Mouse (Mus musculus) monocyte, adult 5-6 weeks (primary cell): ENCODE data around the gene Dap. TPM values are rescaled to one million over a fixed set of nuclear protein-coding genes. Genes with fewer than 3 reads are reported as not detected.

ENCODE experiments used
- ATAC-seq: fragments of 153-309, 156-312 bp; replicated peaks from 2 replicates; pipeline ENCODE4 v1.8.0; 2017; ENCODE audit warnings: mild to moderate bottlenecking; ENCODE audit not compliant: low TSS enrichment, insufficient number of reproducible peaks, severe bottlenecking, poor library complexity, low FRiP score
- total RNA-seq: library from RNA; stranded (forward); fragments of 200-1000, 200-491, 200-594 nt; gene quantifications from 3 replicates; pipeline ENCODE4 v1.2.3, GENCODE M21; 2017

Gene Dap
- total RNA-seq, 1 experiment from 2014 or later: 32.1 TPM

DNA sequence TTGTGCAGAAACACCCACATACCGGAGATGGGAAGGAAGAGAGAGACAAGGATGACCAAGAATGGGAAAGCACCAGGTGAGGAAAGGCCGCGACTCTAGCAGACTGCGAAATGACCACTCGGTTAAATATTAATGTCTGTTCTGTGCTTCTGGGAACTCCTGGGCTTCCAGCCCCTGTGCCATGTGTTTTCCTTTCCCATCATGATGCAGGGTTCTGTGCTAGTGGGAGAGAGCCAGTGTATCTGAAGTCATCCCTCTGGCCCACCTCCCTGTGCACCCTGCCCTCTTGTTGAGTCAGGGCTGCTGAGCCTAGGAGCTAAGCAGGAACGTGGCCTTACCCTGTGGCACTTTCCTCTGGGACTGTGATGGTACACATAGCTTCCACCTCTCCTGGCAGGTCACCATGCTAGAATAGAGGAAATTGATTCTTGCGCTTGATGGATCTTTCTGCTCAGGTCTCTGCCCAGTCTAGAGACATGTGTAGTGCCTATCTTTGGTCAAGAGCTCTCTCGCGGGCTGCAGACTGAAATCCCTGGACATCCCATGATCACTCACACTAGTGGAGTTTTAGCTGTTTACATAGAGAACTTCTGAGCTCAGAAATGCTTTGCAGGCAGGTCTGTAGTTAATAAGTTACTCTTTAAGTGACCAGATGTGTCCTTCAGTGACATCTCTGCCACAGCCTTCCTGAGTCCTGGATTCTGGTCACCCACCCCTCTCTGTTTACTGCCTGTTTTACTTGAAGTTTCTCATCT, 11.9 kb downstream of the Dap start:
- ATAC-seq: no peak

DNA sequence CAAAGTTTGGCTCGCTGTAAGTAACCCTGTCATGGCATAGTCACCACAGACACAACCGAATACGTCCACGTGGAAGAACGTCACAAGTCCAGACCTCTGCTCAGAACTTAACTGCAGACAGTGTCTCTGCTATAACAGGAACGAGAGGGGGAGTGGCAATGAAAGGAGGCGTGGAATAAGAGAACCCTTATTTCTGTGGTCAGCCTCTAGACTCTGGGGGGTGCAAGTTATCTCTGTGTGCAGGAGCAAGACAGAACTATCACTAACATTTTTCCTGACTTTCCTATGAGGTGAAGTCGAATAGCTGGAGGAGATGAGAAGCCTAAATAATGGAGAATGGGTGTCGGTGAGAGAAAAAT, 12.4 kb downstream of the Dap start:
- ATAC-seq: no peak

DNA sequence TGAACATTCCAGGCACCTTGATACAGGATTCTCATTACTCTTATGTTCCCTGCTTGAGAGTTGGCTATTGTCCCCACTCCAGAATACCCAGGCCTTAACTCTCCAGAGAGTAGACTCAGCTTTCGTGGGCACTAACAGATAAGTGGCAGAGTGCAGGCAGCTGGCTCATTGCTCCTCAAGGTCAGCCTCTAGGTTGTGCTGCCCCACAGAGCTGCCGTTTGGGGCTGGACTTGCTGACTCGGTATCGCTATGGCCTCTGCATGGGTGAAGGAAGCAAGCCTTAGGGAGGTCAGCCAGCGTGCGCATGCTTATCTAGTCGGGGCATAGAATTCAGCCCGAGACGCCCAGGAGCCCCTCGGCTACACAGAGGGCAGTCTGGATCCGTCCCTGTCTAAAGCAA, 13.3 kb downstream of the Dap start:
- no peak for ATAC-seq

DNA sequence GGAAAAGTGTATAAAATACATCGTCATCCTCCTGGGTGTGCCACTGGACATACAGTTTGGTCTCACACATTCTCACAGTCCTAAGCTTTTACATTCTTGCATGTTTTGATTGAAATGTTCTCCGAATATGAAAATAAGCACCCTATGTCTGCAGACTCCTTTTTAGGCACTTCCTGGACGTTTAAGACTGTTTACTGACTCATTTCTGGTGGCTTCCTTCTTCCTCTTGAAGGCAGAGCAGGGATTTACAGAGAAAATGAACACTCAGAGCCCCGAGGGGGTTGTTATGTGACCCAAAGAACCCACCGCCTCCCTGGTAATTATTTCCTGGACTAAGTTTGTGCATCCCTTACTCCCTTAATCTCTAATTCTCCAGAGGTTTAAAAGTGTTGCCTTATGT, 13.8 kb downstream of the Dap start:
- ATAC-seq: no peak

DNA sequence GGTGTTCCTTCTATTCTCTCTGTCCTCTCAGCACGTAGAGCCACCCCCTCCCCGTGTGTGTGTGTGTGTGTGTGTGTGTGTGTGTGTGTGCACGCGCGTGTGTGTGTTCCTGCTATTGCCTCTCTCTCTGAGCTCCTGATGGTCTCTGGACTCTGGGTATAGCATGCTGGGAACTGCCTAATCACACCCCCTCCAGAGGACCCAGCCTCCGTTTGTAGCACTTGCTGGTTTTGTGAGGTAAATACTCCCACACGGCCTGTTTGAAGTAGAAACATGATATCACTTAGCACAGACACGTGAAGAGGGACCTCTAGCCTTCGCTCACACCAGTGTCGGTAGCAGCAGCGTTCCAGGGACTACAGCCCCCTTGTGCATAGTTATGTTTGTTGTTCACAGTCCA, 14.5 kb downstream of the Dap start:
- no peak for ATAC-seq

DNA sequence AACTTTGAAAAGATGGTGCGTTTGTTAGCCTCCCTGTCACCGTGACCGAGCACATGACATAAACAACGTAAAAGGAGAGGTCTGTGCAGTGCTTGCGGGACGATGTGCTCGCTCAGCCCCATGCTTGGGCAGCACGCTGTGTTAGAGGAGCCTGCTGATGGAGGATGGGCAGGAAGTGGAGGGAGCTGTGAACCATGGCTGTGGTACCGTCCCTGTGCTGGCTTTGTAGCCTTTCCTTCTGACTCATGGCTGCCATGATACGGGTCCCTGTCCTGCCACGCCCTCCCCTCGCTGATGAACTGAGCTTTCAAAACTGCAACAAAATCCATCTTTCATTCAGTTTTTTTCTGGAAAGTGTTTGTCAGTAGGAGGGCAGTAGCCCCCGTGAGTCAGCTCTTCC, 15.6 kb downstream of the Dap start:
- no peak for ATAC-seq

DNA sequence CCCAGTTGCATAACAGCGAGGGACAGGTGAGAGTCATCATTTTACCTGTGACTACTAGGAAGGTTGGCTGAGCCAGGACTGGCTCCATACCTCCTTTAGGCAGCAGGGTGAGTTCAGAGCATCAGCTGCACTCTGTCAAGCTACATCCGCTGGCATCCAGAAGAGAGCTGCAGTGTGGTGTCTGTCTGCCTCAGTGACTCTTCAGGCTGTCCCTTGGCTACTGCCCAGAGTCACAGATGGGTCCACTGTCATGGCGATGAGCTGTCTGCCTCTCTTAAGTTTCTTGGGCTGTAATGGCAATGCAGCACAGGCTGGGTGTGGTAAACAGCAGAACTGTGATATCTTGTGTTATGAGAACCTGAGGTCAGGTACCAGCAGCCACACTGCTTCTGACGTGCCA, 16.1 kb downstream of the Dap start:
- no peak for ATAC-seq

DNA sequence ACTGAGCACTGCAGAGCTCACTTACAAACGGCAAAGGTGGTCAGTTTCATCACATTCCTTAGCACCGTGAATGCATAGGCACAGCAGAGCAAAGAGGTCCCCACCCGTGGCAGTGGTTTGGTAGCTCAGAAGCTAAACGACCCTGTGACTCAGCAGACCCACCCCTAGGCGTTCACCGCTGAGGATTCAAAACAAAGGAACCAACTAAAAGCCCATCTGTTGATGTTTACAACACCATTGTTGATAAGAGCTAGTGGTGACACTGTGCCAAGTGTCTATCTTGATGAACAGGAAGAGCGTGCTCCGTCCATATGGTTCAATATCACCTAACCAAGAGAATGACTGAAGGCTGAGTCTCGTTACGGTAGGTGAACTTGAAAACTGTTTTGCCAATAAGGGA, 19.1 kb downstream of the Dap start:
- ATAC-seq: no peak

DNA sequence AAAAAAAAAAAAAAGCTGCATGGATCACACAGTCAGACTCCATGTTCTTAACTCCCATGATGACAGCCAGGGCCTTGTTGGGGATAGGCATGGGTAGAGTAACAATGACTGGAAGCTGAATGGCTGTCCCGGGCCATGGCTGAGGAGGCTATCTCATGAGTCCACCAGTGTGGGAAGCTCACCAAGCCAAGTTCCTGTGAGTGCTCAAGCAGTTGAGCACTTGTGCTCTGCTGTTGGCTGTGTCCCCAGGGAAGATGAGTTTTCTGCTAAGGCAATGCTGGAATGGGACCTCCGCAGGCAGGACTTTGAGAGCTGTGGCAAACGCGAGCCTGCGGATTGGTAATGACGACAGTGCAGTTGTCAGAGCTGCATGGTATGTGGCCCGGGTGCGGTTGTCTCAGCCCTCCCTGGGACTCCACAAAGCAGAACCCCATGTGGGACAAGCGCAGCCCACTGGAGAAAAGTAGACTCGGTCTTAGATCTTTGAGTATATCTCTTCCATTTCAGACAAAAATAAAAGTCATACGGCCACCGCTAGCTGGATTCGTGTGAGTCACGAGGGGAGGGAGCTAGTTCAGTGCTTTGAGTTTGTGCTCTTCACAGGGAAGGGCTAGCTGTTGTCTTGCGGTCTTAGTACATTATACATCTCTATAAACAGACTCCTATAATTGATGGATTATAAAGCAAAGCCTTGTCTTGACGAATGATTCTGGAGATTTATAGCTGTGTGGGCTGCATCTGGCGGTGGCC, 20.8 kb downstream of the Dap start:
- ATAC-seq: no peak

DNA sequence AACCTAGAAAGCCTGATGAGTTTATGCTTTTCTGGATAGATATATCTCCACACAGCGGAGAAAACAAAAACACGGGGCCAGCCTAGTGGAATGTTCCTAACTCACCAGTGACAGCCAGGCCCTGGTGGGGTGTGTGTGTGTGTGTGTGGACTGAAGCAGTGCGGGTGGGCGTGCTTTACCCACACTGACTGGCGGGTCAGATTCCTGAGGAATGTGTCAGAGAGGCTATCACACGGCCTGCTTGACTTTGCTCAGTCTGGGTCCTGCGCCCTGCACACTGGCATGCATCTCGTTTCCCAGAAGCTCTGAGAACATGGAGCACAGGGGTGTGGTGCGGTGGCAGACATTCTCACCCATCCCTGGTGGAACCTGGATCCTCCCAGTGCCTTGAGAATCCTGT, 21.8 kb downstream of the Dap start:
- ATAC-seq: no peak

DNA sequence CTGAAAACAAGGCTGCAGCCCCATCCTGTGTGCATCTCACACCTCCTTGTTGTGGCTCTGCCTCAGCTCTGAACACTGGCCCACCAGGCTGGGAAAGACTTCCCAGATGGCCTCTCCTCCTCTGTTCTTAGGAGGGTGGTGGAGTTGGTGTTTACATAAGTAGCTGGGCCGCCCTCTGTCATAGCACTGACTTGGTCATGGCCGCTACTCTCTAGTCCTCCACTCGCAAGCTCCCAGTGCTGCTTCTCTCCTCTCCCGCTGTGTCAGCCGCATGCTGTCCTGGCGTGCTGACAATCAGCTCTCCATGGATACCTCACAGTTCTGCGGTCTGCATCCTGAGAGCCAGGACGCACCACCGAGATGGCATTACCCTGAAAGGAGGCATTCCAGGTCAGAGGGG, 22.9 kb downstream of the Dap start:
- ATAC-seq: no peak

DNA sequence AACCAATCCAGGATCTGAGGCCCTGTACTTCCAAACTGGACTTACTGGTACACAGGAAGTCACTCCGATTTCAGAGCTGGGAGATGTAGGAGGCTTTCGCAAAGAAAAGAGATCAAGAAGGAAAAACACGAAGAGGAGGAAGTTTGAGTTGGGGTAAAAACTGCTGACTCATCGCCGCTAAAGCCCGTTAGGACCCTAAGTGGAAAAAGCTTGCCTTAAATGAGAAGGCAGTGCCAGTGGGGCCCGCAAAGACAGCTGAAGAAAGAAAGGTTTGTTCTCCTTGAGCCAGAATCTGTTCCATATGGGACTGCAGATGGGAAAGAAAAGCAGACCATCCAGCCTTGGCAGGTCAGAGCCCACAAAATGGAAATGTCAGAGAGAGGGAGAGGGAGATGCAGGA, 24.8 kb downstream of the Dap start:
- ATAC-seq: no peak

DNA sequence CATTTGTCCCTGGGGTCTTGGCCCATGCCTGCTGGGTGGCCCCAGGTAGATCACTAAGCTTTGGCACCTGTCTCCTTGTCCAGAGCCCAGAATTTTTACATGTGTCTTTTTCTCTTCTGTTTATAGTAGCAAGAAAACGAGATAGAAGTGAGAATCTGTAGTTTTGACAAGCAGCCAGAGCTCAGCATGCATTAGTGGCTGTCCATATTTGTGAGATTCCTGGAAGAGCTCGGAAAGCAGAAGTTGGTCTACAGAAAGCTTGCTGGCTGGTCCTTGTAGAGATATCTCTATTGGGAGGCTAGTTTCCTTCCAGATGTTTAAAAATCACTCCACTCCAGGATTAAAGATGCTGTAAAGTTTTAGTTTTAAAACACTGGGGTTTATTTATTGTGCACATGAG, 25.9 kb downstream of the Dap start:
- ATAC-seq: no peak

DNA sequence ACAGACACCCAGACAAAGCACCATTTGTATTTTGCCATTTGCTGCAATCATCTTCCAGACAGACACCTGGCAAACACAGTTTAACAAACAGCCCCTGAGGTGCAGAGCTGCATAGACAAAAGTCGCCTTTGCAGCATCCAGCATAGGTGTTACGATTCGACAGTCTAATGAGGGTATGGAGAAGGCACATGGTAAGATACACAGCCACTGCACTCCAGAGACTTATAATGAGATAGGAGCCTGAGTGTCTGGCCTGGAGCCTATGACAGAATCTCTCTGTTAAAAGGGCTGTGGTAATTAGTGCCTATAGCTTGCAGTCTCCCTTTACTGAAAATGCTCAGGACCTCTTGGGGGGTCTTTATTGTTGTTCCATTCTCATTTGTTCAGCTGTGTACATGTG, 26.6 kb downstream of the Dap start:
- ATAC-seq: no peak

DNA sequence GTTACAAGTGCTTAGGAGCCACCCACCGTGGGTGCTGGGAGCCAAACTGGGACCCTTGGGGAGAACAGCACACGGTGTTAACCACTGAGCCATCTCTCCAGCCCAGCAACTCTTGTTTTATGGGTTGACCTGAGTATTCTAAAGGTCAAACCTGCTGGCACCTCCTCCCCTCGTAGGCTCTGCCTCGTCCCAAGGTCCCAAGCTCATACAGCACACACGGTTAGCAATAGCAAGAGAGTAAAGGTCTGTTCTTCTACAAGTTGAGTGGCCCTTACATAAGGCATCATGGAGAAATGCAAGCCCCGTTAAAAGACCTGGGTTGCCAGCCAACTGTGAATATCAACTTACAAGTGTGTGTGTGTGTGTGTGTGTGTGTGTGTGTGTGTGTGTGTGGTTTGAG, 27.1 kb downstream of the Dap start:
- ATAC-seq: no peak

DNA sequence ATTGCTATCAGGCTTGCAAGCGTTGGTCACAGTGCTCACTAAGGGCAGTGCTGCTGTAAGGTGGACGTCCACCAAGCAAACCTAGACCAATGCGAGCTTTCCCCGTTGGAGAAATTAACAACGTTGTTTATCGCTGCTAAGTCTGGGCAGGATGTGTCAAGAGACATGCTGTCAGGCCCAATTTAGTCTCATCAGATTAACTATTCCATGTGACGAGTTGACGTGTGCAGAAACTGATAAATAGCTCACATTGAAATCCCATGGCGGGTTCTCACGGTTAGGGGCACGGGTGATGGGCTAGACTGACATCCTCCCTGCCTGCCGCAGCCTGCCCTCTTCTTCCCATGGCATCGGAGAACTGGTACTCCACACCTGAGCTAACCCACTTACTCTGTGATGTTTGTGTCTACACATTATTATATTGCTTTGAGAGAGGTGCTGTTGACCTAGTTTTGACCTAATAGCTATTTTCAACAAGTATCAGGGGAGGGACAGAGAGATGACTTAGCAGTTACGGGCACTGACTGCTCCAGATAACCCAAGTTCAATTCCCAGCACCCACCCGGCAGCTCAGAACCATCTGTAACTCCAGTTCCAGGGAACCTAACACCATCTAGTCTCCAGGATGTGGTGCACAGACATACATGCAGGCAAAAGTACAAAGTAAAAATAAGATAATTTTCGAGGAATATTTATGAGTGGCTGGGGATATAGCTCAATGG, 28.6 kb downstream of the Dap start:
- no peak for ATAC-seq

DNA sequence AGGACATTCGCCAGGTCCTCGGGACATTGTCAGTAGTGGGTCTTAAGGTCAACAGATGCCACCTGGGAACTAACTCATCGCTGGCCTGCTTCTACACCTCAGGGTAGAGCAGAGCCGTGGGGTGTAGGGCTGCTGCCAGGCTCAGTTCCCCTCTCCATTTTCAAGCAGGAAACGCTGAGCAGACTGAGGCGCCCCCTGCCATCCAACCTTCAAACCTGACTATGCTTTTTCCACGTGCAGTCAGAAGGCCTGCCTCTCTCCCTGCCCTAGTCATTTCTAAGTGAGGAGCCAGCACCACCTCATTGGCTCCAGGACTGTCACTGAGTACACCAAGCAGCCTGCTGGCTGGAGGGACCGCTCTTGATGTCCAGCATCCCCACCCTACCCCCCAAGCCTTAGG, 29.3 kb downstream of the Dap start:
- no peak for ATAC-seq

DNA sequence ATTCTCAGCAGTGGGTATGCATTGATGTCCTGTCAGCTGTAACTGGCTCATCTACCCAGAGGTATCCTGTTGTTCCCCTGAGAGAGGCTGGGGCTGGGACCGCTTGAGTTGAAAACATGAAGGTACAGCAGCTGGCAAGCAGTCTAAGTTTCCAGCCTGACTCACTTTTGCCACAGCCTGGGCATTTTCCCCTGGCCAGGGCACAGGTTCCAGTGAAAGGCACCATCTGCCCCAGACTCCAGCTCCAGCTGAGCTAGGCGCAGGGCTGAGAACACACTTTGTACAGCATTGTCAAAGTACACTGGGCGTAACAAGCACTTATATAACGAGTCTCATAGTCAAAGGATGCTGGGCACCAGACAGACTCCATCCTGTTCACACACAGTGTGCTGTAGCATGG, 29.8 kb downstream of the Dap start:
- ATAC-seq: no peak

DNA sequence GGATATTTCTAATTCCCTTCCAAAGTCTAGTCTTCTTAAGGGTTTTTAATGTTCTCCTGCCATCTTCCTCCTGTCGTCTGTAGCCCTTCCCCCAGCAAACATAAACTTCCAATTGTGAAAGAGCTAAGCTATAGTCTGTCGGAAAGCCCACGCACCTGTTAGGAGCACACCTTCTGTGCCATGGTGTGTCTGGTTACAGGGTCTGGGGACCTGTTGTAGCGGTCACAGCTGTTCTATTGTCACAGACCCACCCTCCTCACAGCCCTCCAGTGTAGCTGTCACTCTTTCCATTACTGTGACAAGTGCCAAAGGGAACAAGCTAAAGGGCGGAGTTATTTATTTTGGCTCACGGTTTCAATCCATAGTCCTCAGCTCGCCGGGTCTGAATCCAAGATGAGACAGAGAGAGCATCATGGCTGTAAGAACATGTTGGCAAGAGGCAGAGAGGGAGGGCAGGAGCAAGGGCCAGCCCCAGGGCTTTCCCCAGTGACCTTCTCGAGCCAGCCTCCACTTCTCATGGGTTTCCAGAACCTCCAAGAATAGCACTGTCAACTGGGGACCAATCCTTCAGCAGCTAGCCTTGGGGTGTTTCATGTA, 30.9 kb downstream of the Dap start:
- ATAC-seq: no peak

DNA sequence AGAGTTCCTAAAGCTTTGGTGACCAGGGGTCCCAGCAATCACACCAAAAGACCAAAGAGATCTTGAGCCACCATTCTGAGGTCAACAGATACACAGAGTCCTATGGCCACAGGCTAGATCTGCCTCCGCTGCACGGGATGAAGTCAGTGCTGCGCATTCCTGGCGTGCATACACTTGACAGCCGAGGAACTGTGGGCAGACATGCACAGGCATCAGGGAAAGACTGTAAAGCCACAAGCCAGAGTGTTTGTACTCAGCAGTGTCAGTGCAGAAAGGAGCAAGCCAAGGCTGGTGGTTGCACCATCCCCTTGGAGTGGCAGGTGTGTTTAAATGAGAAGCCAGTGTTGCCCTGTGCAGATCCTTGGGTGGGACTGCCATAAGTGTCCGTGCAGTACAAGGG, 31.6 kb downstream of the Dap start:
- no peak for ATAC-seq
